Mouse (Mus musculus) heart, adult 9 months (tissue): Measurements from ENCODE around the gene Agps.

Experiments
- DNase-seq, 2 experiments: peaks; one replicate each; pipeline ENCODE4 v3.0.0; 2022; ENCODE audit warnings: low spot score in 2 of 2

Agps gene

DNA sequence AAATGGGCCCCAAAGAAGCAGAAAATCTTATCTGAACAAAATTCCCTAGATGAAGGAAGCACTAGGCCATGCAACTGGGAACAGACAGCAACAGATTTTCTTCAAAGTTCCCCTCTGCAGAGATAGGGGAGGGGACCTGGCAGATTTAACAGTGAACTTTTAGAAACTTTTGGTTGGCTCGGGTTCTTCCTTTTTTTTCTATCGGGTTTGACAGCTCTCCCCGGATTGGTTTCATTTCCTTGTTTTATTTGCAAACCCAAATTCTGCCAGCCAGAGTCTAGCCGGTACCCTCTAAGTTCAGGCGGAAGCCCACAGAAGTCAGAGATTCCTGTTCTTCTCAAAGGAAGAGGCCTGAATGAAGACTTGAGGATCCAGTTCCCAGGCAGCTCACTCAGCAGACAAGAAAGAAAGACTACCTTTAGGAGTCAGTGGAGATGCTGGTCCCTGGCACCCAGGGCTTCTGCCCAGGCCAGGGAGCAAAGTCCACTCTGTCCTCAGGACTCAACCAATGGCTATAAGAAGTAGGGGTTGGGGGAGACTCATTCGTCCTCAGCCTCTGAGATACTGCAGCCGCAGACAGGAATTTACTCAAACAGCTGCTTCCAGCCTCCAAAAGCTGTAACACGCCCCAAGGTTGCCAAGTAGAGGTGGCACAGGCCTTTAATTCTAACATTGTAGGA, 2.9 kb upstream of the Agps start:
- DNase-seq: peak; percentile 18 to 52

DNA sequence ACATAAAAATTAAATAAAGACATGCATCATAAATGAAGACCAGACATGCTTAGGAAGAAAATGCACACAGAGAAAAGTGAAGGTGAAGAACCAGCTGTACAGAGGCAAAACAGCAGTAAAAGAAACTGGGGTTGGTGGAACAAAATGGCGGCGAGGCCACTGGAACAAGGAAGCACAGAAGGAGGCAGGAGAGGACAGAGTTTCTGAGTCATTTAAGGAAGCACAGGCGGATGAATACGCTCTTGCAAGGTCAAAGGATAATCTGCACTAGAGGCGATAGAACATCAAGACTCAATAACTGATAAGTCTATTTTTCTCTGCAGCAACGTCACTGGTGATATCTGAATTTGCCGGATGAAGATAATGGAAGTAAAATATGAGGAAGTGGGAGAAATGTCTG, 1.7 kb upstream of the Agps start:
- no peak for DNase-seq

DNA sequence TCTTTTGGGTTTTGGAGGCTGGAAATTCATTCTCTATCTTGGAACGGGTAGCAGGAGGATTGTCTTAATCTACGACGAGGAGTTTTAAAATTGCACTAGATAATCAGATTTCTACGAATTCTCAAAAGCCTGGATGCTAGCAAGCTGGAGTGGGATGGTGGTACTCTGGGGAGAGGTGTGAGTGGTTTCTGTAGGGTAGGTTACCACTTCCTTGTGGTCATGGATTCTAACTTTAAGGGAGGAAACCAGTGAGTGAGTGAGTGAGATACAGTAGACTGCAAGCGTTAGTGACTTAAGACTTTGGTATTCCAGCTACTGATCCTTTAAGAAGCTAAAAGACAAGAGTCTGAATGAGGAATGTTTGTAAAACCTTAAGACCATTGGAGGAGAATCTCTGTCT, 804 bp downstream of the Agps start:
- DNase-seq: no peak

DNA sequence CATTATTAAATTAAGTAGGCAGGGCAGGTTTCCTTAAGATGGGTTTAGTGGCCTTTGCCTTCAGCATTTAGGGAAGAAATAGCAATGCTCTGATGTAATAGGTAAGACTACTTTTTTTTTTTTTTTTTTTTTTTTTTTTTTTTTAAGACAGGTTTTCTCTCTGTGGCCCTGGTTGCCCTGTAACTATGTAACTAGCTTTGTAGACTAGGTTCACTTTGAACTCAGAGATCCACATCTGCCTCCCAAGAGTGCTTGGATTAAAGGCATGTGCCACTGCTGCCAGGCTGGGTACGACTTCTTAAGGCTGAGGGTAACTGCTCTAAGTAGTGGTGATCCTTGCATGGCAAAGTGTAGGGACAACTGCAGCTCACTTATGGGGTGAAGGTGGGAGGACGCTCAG, 2.5 kb downstream of the Agps start:
- no peak for DNase-seq

DNA sequence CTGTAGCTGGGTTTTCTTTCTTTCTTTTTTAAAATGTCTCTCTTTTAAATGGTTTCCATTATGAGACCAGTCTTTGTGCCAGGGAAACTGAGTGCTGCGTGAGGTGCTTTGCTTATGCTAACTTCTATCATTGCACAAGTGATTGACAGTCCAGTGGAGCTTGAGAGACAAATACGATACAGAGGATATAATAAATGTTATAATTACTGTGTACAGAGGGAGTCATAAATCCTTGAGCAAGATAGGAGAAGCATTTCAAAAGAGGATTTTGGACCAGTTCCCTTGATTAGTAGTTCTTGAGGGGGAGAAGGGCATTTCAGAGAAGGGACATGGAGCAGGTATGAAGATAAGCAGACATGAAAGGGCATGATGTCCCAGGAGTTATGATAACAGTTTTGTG, 10.3 kb downstream of the Agps start:
- DNase-seq: no peak

DNA sequence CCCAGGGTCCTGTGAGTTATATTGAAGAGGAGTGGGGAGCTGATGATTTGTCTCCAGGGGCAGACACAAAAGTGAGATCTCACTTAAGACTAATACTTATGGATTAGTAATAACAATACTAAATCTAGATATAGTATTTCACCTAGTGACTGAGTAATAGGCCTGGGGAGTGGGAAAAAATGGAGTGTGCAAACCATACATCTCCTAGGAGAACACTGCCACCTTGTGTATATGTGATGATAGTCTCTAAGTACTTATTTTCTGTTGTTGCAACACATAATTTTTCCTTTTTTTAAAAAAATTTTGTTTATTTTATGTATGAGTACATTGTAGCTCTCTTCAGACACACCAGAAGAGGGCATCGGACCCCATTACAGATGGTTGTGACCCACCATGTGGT, 15.7 kb downstream of the Agps start:
- no peak for DNase-seq

DNA sequence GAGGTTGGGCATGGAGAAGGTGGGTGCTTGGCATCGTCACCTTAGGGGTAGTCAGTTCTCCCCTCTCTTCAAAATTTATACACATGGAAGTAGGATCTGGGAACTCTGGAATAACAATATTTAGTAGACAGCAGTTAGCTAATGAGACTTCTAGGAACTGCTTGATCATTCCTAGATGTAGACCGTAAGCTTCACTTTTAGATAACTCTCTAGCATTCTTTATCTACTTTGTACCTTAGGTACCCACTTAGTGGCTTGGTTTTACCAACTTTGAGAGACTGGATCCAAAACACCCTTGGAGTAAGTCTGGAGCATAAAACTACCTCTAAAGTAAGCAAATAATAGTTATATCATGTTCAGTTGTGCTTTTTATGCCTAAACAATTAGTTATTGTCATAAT, 20.5 kb downstream of the Agps start:
- DNase-seq: no peak

DNA sequence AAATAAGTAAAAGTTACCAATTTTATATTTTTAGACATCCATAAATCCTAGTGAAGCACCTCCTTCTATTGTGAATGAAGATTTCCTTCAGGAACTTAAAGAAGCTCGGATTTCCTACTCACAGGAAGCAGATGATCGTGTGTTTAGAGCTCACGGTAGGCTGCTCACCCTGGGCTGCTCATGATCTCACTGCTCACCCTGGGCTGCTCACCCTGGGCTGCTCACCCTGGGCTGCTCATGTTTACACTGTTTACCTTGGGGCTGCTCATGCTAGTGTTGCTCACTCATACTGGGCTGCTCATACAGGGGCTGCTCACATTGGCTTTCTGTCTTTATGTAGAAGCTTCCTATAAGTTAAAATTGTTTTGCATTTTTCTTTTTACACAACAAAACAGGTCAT, 22.2 kb downstream of the Agps start:
- no peak for DNase-seq

DNA sequence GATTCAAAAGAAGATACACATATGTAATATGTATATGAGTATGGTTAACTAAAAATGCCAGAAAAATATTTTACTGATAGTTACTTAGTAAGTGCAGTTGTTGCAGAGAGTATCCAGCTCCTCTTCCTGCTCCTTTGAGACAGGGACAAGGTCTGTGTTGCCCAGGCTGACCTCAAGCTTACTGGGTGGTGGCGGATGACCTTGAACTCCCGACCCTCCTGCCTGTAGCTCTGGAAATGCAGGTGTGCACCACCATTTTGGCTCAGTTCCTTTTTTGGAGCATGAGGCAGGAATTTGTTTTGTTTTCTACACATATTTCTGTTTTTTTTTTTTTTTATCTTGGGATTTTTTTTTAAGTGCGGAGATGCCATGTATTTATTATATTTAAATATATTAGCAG, 29.1 kb downstream of the Agps start:
- no peak for DNase-seq

DNA sequence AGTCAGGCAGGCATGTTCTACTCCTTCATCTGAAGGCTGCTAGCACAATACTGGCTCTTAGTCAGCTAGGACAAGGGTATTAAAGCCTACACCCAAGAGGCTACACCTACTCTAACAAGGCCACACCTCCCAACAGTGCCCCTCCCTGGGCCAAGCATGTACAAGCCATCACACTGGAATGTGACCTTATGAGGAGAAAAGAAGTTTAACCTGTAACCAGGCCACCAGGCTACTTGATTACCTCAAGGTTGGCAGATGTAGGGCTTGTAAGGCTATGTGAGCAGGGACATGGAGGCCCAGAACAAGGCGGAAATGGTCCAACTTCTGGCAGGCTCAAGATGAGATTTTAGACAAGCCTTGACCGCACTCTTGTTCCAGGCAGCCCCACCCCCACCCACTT, 37.6 kb downstream of the Agps start:
- DNase-seq: no peak

DNA sequence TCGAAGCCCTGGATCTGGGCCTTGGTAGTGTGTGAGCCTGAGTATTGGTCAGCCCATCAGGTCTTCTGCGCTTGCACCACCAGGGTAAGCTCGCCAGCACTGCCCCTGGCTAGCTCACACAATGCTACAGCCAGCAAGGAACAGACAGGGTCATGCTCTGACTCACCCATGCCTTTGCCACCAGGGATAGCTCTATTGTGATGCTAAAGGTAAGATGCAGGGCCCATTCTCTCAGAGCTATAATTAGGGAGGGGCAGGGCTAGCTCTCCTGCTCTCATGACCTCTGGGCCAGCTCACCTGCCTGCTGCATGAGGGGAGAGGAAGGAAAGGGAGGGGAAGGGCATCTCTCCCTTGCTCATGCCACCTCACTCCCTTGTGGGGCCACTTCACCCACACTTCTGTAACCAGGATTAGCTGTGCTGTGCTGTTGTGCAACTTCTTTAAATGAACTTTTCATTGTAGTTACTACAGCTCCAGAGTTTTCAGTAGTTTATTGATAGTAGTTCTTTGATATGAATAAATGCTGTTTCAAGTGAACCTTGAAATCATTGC, 42.1 kb downstream of the Agps start:
- DNase-seq: no peak

DNA sequence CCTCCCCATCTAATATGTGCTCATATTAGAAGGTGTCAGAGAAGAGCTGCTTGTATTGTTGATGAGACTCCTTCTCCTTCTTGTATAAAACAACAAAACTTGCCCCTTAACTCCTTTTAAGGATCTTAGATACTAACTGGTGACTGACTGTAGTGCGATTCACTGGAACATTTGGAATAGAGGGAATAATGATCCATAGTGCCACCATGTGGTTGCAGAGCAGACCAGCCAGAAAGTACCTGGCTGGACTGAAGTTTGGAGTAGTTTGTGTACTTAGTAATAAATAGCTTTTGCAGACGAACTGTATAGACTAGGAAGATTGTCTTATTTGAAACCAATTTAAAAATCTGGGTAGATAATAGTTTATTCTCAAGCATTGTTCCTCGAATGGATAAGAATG, 47.8 kb downstream of the Agps start:
- no peak for DNase-seq

DNA sequence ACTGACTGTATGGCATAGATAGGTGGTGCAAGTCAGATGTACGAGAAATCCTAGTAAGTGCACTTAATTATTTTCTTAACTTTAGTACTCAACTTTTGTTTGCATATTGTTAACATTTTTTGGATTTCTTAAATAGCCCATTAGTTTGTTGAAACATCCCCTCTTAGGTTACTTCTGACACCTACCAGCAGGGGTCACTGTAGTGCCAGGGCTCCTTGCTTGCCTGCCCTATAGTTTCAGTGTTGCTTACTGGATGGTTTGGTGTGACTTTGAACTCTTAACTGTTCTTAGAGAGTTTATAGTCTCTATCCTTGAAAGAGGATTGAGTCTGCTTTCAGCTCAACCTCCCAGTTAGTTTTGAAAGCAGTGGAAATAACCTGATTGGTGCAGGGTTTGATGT, 51.6 kb downstream of the Agps start:
- peak; percentile 38 to 60 for DNase-seq

DNA sequence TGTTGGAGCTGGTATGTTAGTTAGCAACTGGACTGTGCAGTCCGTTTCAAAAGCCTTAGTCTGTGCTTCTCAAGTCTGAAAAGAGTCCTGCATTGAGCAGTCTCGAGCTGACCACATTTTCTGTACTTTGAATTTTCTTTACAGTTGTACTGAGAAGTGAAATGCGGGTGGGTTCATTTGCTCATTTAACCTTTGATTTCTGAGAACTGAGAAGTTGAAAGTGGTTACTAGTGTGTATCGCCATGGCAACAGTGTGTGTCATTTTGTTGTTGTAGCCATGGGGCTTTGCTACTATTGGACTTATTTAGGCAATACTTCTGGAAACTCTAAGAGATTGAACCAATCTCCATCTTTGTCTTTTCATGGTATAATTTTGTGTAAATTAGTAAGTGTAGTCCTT, 60.0 kb downstream of the Agps start:
- DNase-seq: no peak

DNA sequence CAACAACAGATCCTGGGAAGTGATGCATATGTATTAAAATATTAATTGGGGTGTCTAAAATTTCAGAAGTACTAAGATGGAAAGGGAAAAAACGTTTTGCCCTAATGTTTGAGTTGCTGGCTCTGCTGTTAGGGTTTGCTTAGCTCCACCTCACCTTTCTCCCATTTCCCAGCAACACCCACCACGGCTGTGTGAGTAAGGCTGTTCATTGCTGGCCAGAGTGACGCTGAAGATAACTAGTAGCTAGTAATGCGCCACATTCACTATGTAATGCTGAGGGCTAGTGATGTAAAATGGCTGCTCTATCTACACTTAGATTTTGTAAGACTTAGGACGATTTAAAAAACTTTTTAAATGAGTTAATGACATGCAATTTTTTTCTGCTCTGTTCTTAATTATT, 63.7 kb downstream of the Agps start:
- DNase-seq: no peak

DNA sequence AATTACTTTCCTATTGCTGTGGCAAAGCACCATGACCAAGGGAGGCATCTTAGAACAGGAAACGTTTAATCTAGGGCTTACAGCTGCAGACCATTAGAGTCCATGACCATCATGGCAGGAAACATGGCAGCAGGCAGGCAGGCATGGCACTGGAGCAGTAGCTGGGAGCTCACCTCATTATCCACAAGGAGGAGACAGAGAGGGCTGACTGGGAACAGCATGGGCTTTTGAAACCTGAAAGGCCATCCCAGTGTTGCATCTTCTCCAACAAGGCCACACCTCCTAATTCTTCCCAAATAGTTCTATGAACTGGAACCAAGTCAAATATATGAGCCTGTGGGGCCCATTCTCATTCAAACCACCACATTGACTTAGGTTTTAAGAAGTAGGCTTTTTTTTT, 68.3 kb downstream of the Agps start:
- DNase-seq: no peak

DNA sequence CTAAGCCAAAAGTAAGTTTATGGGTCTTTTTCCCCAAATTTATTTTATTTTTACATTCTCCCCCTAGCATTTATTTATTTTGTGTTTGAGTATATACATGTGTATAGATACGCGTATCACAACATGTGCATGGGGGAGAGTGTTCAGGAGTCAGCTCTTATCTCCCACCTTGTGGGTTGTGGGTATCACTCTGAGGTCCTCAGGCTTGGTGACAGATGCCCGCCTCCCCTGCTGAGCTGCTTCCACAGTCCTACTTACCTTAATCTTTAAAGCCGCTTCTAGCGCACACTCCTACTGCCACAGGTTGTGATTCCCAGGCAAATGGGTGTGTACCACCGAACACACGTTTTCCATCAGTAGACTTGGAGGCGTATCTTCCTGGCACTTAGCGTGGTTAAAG, 69.9 kb downstream of the Agps start:
- DNase-seq: no peak

DNA sequence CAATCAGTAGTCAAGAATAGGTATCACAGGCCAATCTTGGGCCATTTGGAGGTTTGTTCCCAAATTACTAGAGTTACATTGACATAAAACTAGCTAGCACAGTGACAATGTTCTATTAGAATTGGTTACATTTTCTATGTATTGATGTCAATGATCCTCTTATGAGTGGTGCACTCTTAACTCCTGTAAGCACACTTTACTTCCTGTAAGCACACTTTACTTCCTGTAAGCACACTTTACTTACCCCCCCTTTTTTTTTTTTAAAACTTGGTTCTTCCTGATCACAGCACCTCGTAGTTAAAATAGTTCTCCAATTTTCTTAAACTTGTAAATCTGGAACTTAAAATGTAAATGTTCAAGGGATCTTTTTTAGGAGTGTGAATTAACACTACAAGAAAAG, 75.2 kb downstream of the Agps start:
- DNase-seq: no peak

DNA sequence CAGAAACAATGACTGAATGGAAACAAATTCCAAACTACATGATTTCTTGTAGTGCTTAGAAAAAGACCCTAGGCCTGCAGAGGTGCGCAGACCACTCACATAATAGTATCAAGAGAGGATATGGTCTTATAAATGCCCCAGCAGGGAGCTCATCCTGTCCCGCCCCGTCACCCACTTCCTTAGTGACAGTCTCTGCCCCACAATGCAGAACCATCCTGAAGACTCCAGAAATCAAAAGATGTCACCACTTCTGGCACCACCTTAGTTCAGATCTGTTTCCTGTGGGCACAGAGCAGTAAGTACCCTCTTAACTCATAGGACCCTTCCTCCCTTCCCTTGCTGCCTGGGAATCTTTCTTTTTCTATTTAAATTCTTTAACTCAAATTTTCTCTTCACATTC, 83.1 kb downstream of the Agps start:
- no peak for DNase-seq

DNA sequence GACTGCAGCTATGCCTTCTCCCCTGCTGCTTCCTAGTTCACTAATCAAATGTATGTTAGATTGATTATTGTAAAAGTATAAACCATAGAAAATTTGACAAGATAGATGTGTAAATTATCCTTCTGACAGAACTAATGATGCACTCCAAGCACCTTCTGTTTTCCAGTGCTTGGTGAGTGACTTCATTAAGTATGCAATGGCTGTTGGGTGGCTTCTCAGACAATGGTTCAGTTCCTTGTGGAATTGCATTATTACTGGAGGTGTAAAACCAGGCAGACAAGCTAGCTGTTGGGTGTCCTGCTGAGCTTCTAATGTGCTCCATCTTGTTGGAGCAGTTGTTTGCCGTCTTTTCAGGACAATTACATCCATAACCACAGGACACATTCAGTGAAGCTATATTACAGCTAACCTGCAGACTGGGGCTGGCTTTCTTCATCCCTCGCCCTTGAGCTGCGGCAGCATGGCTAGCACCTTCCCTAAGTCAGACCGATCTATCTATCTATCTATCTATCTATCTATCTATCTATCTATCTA, 91.9 kb downstream of the Agps start:
- no peak for DNase-seq

DNA sequence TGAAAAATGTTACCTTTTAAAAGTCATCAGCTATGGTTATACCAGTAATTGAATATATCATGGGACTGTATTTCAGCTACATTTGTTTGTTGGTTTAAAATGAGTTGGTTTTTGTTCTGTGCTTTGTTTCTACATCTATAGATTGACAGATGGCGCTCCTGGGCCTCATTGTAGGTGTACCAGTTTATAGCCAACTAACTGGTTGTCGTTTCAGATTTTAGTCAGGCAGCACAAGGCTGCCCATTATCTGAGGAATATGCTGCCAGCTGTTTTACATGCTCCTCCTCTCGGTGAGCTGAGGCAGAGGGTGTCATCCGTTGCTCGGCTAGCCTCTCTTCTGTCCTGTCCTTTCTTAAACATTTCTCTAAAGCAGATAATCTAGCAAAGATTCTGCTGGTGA, 94.1 kb downstream of the Agps start:
- DNase-seq: no peak

DNA sequence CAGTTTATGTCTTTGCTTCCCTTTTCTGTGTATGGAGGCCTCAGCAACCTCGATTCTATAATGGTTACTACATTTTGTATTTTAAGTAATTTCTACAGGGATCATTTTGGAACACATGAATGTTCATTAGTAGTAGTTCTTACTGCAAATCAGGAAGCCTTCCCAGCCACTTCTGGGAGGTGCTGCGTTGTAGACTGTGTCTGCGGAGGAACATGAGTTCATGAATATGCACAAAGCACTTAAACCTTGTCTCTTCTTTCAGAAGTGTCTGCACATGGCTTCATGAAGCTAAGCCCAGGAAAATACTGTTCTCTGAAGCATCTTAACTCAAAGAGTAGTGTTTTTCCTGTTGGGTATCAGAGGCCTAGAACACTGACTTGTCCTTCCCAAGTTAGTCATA, 96.0 kb downstream of the Agps start:
- no peak for DNase-seq

DNA sequence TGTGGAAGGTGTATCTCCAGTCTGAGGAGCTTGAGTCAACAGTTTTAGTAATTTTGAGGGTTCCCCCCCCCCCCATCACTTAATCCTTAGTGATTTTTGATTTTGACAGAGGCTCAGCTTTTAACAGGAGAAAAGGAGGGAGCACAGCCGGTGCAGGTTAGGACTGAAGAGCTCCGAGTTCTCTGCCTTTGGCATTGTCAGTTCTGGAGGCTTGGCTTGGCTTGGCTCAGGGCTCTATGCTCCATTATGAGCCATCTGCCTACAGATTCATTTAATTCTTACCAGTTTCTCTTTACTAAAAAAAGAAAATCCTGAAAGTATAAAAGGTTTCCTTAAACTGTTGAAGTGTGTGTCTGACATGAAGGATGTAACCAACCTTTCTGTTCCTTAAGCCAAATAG, 97.2 kb downstream of the Agps start:
- no peak for DNase-seq
